Mouse (Mus musculus) hindbrain, postnatal 0 days (tissue): ENCODE measurements at regions not wholly inside any gene's neighbourhood (a gene's known extent, or its start where the extent isn't known, plus 50 kb on each side); places are given as distances from the start of the nearest gene placed in this dataset.

ENCODE experiments used
- ATAC-seq: fragments of 200-750 bp; cut with Nextera tagmentation; 2 replicates; pipeline ENCODE4 v1.8.0; 2017; ENCODE audit warnings: mild to moderate bottlenecking, moderate TSS enrichment, moderate library complexity
- DNase-seq: peaks from one replicate; pipeline ENCODE4 v3.0.0-alpha.2; 2015; ENCODE audit warnings: low spot score
- H3K27ac ChIP-seq: fragments of 300-500 bp; sonication (generic); 2 replicates; pipeline ENCODE4 v1.5.1; 2014; ENCODE audit warnings: mild to moderate bottlenecking
- H3K27me3 ChIP-seq: fragments of 300-500 bp; sonication (generic); 2 replicates; pipeline ENCODE4 v1.6.1; 2014; ENCODE audit warnings: low read length, mixed read lengths; ENCODE audit not compliant: insufficient read depth
- H3K36me3 ChIP-seq: fragments of 300-500 bp; sonication (generic); 2 replicates; pipeline ENCODE4 v1.6.1; 2014; ENCODE audit warnings: low read length, mixed read lengths; ENCODE audit not compliant: insufficient read depth
- H3K4me1 ChIP-seq: fragments of 300-500 bp; sonication (generic); 2 replicates; pipeline ENCODE4 v1.6.1; 2014; ENCODE audit warnings: antibody characterized with exemption, low read length, mixed read lengths; ENCODE audit not compliant: insufficient read depth
- H3K4me2 ChIP-seq: fragments of 300-500 bp; sonication (generic); 2 replicates; pipeline ENCODE4 v1.6.1; 2014; ENCODE audit warnings: low read depth, mild to moderate bottlenecking, low read length, moderate library complexity, mixed read lengths
- H3K4me3 ChIP-seq: fragments of 300-500 bp; sonication (generic); 2 replicates; pipeline ENCODE4 v1.5.1; 2014; ENCODE audit warnings: low read length
- H3K9ac ChIP-seq: fragments of 300-500 bp; sonication (generic); replicated peaks from 2 replicates; pipeline ENCODE4 v1.6.1; 2014; ENCODE audit warnings: mild to moderate bottlenecking, low read length, moderate library complexity, mixed read lengths
- H3K9me3 ChIP-seq: fragments of 300-500 bp; sonication (generic); 2 replicates; pipeline ENCODE4 v1.6.1; 2016; ENCODE audit warnings: low read length, mixed read lengths
- CTCF ChIP-seq: IDR thresholded peaks from 2 replicates; pipeline ENCODE4 v1.5.1; 2016; ENCODE audit warnings: antibody characterized with exemption, control low read depth, low read depth
- whole genome bisulfite sequencing: fragments of 180-500 bp; shearing (Covaris S2); extraction: QIAGEN DNeasy Blood & Tissue Kit; methylation state at CpG from one replicate; pipeline ENCODE4 v1.1.7; 2014; 5-methylcytosine and 5-hydroxymethylcytosine counted together

- H3K4me1 ChIP-seq, result no peaks in the 10 kb centered on the region
- H3K4me2 ChIP-seq, result no peak overlapping the region
- TF ChIP-seq CTCF, result no peak
- no peak overlapping the region for H3K27ac ChIP-seq
- H3K4me3 ChIP-seq, result no peak overlapping the region
- DNase-seq (no peak), ATAC-seq (no peak)
- no peak overlapping the region for H3K9ac ChIP-seq
- no peaks in the 10 kb centered on the region for H3K9me3 ChIP-seq
- H3K27me3 ChIP-seq, result no peaks in the 10 kb centered on the region
- WGBS, result 88% methylated on average over 3 of the region's 3 CpGs
- no peaks in the 10 kb centered on the region for H3K36me3 ChIP-seq
Measured at GRCm38 (mm10) chr4:109610222-109610621, 56.8 kb downstream of the Cdkn2c start.

GRCm38 (mm10) chr4:109609770-109610169, 57.2 kb downstream of the Cdkn2c start:
- no peaks in the 10 kb centered on the region for H3K9me3 ChIP-seq
- no peak overlapping the region for H3K4me2 ChIP-seq
- ATAC-seq, result no peak
- H3K27me3 ChIP-seq, result no peaks in the 10 kb centered on the region
- H3K27ac ChIP-seq, result no peak overlapping the region
- TF ChIP-seq CTCF, result no peak
- DNase-seq, result no peak
- no peak overlapping the region for H3K9ac ChIP-seq
- H3K36me3 ChIP-seq, result no peaks in the 10 kb centered on the region
- no peak overlapping the region for H3K4me3 ChIP-seq
- WGBS, result 76% methylated on average over 1 of the region's 1 CpGs
- no peaks in the 10 kb centered on the region for H3K4me1 ChIP-seq

GRCm38 (mm10) chr4:109589760-109590312, 58.7 kb upstream of the 4930522H14Rik start:
- no peak for TF ChIP-seq CTCF
- Histone ChIP-seq H3K4me2 (no peak overlapping the region), H3K36me3 (no peaks in the 10 kb centered on the region), H3K4me3 (no peak overlapping the region), H3K27me3 (no peaks in the 10 kb centered on the region), H3K4me1 (no peaks in the 10 kb centered on the region), H3K9ac (no peak overlapping the region), H3K27ac (no peak overlapping the region), H3K9me3 (no peaks in the 10 kb centered on the region)
- DNase-seq (no peak), ATAC-seq (no peak)
- 81% methylated on average over 7 of the region's 7 CpGs for WGBS

DNA sequence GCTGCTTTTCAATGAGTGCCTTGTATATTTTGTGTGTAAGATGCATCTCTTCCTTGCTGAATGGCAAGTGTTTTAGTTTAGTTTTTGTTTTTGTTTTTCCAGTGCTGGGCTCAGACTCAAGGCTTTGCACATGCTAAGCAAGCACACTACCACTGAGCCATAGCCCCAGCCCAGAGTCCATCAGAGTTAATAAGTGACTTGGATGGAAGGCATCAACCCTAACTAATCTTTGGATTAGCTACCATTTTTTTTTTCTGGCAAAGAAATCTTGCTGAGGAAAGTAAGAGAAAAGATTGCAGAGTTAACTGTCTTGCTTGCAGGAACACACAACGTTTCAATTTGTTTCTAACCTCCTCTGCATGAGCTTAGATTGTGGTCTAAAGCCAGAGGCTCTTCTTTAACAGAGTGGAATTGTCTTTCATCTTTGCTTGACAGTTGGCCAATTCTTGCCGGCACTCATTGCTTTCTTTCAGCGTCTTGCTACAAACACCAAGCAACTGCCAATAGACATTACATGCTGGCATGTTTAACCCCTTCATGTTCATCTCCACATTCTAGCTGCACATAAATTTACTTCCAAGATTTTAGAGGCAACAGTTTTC, 52.2 kb upstream of the 4930522H14Rik start:
- no peak overlapping the region for H3K27ac ChIP-seq
- no peaks in the 10 kb centered on the region for H3K27me3 ChIP-seq
- DNase-seq (peak; percentile 44), ATAC-seq (peak; percentile 47; the same call in 1 of the 2 replicates)
- H3K9me3 ChIP-seq, result no peaks in the 10 kb centered on the region
- no peaks in the 10 kb centered on the region for H3K36me3 ChIP-seq
- WGBS, result 8% methylated on average over 3 of the region's 3 CpGs
- H3K4me2 ChIP-seq, result no peak overlapping the region
- H3K9ac ChIP-seq, result no peak overlapping the region
- TF ChIP-seq CTCF, result no peak
- H3K4me3 ChIP-seq, result no peak overlapping the region
- no peaks in the 10 kb centered on the region for H3K4me1 ChIP-seq

DNA sequence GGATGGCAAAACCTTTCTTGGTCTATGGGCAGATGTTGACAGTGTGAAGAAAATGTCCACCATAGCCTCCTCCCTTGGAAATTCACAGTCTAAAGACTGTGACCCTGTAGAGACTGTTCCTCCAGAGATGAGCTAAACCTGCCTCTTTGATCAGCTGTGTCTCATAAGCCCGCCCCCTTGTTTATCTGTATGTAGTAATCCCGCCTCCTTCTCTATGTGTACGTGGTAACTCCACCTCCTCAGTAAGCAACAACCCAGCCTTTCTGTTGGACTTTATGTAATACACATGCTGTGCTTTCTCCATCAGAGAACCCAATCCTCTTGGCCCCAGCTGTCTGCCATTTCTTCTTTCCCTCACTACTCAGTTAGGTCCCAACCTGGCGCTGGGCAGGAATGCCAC, 51.4 kb upstream of the 4930522H14Rik start:
- ATAC-seq, result no peak
- DNase-seq, result no peak
- TF ChIP-seq CTCF, result no peak
- no peak overlapping the region for H3K9ac ChIP-seq
- no peak overlapping the region for H3K4me3 ChIP-seq
- H3K4me1 ChIP-seq, result no peaks in the 10 kb centered on the region
- H3K27ac ChIP-seq, result no peak overlapping the region
- H3K36me3 ChIP-seq, result no peaks in the 10 kb centered on the region
- 84% methylated on average over 4 of the region's 4 CpGs for WGBS
- H3K4me2 ChIP-seq, result no peak overlapping the region
- no peaks in the 10 kb centered on the region for H3K9me3 ChIP-seq
- H3K27me3 ChIP-seq, result no peaks in the 10 kb centered on the region
